Mouse (Mus musculus): ENCODE results near the gene Acp5. TPM values are rescaled to one million over a fixed set of nuclear protein-coding genes. Genes with fewer than 3 reads are reported as not detected.

Acp5 gene
- total RNA-seq, 2 experiments from 2014 or later = 2.5 to 3.4 TPM

DNA sequence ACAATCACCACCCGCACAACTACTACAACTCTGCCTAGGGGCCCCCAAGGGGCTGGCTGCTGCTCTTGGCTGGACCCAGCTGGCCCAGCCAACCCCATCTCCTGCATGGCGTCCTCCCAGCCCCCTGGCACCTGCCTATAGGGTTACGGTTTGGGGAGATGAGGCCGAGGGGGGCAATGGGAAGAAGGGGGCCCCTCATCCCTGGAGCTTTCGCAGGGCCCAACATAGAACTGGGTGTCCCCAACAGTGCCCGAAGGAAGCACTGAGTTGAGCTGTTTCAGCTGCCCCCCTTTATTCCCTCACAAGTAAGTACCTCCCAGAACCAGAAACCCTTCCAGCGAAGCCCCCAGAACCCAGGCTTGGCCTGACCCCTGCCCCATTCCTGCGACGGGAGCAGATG, 27.3 kb downstream of the Acp5 start:
- no peak for DNase-seq (ENCODE audit: low spot score in 2 of 2)

DNA sequence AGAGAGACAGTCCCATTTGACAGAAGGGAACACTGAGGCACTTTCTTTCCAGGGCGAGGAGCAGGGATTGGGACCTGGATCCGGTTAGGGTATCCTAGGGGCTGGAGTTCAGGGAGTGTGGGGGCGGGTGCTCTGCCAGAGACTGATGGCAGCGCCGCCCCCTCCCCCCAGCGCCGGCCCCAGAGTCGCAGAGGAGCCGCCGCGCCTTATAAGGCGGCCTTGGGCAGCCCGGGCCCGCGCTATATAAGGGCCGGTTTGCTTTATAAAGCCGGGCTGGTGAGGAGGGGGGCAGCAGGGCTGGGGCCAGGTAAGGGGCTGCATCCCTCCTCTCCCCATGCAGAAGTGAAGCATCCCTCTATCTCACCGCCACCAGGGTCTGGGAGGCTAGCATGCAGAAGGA, 35.6 kb downstream of the Acp5 start:
- no peak for DNase-seq (ENCODE audit: low spot score in 2 of 2)

GRCm38 (mm10) chr9:22098993-22099696, 36.4 kb downstream of the Acp5 start, which contains the start of gene Cnn1:
Cnn1 (plus strand) TSS chr9:22099216.
- DNase-seq (ENCODE audit: low spot score in 2 of 2) = no peak

- DNase-seq (ENCODE audit: low spot score in 2 of 2) = peak; percentile 66 to 83
Measured at GRCm38 (mm10) chr9:22095854-22096307, 39.6 kb downstream of the Acp5 start.

DNA sequence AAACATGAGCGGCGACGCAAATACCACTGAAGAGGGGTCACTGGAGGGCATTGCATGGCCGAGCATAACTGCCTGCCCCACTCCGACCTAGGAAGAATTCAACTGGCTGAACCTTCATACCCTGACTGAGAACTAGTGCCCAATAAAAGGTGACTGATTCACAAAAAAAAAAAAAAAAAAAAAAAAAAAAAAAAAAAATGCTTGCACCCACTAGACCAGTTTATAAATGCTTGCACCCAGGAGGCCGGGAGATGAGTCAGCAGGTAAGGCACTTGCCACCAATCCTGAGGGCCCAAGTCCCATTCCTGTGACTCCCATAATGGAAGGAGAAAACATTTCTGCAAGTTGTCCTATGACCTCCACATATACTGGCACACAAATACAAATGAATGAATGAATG, 42.8 kb downstream of the Acp5 start:
- DNase-seq (ENCODE audit: low spot score in 2 of 2) = no peak

DNA sequence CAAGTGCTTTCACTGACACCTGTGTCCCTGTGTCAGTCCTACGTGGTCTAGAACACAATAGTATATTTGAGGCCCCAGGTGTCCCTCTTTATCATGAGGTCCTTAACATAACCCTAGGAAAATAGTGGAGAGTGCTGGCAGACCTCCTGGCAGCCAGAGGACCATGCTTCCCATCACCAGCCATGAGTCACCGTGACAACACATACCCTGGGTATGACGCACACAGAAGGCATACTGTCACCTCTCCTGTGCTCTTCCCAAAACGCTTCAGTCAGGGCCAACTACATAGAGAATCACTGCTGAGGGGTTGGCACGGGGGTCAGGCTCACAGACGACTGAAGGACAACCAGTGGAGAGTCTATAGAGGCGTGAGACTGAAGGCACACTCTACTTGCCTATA, 45.5 kb downstream of the Acp5 start:
- DNase-seq (ENCODE audit: low spot score in 2 of 2) = no peak

DNA sequence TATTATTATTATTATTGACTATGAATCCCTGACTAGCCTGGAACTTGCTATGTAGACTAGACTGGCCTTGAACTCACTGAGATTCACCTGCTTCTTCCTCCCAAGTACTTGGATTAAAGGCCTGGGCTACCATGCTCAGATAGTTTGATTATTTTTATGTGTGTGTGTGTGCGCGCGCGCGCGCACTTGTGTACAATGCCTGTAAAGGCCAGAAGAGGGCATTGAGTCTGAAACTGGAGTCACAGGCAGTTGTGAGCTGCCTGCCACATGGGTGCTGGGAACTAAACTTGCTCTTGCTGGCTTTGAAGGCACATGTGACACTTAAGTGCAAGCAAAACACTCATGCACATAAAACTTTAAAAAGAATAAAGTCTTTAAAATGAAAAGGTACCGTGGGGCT, 46.2 kb downstream of the Acp5 start:
- no peak for DNase-seq (ENCODE audit: low spot score in 2 of 2)

GRCm38 (mm10) chr9:22087034-22087618, 48.4 kb downstream of the Acp5 start:
- DNase-seq (ENCODE audit: low spot score in 2 of 2) = no peak

DNA sequence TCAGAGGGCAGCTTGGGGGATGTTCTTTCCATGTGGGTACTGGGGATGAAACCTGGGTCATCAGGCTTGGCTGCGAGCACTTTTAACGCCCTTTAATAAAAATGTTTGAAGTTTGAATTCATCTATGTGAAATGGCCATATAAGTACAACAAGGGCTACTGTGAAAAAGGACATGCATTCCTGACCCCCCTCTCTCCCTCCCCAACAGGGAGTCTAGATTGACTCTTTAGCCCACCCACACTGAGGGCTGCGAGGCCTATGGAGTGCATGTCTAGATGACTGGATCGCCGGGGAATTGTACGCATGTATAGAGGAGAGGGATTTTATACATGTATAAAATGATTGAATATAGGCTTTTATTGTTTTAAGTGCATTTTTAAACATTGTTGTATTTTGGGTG, 49.5 kb downstream of the Acp5 start:
- no peak for DNase-seq (ENCODE audit: low spot score in 2 of 2)

DNA sequence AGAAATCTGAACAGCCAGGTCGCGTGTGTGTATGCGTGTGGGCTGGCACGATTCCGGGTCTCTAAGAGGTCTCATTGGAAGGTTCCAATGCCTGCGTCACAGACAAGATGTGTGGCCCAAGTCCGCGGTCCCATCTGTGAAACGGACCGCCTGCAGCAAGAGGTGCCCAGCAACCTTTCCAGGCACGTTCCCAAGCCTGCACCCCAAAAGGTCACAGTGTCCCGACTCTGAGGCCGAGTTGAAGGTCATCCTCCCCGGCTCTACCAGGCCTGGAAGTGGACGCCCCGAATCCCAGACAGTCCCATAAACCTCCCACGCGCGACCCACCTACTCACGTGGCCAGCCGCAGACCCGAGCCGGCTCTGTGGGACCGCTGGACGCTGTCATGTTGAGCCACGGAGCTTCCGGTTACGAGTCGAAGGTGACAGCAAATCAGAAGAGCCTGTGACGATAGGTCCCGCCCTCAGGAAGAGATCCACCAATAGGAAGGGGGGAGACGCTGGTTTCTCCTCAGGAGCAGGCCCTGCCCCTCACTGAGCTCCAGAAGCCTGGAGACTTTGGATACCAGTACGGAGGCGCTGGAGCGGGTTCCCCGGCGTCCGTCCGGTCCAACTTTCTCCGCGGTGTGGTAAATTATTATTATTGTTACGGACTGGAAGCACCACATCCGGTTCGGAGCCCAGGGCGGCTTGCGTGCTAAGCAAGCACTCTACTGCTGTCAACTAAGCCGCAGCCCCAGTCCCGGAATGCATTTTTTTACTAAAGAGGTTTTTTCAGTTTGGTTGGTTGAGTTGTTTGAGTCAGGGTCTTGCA, 50.3 kb downstream of the Acp5 start, which contains the start of gene Ecsit:
Gene Ecsit (minus strand): TSS at position 417 of the 813 bp plus-strand sequence.
- DNase-seq (ENCODE audit: low spot score in 2 of 2) = peak; percentile 64 to 90

GRCm38 (mm10) chr9:22084667-22085021, 50.9 kb downstream of the Acp5 start:
- DNase-seq (ENCODE audit: low spot score in 2 of 2) = no peak

Small RNAs within 50 kb of the gene (microRNA-seq; reads per million reads assigned to microRNA genes)
- not detected for gene Mir7084

Other genes starting within 250 kb of the Acp5 start
- gene Rab3d, start 217.5 kb downstream of the Acp5 start, total RNA-seq (2021) = 10 to 100 TPM; 12.6 to 16.1 TPM
- 1 to 10 TPM in 1 of 2 experiments, under 1 TPM in 1; 0.98 to 1.3 TPM for gene Ccdc159, start 208.2 kb downstream of the Acp5 start, total RNA-seq (2021)
- 10 to 100 TPM; 18.9 to 21.4 TPM for gene Tmem205, start 208.2 kb downstream of the Acp5 start, total RNA-seq (2021)
- 1 to 10 TPM; 4.4 to 4.8 TPM for gene Plppr2, start 198.7 kb downstream of the Acp5 start, total RNA-seq (2021)
- 1 to 10 TPM; 5.2 to 6.3 TPM for gene Swsap1, start 180.0 kb downstream of the Acp5 start, total RNA-seq (2021)
- gene Epor, start 172.2 kb downstream of the Acp5 start, total RNA-seq (2021) = 1 to 10 TPM; 6.5 to 7.5 TPM
- under 1 TPM; 0.21 to 0.22 TPM for gene Rgl3, start 146.3 kb downstream of the Acp5 start, total RNA-seq (2021)
- gene Ccdc151, start 133.1 kb downstream of the Acp5 start, total RNA-seq (2021) = under 1 TPM in 1 of 2 experiments, not detected in 1; 0.23 TPM
- 10 to 100 TPM; 61.4 to 66.1 TPM for gene Prkcsh, start 132.9 kb downstream of the Acp5 start, total RNA-seq (2021)
- gene Elavl3, start 83.7 kb downstream of the Acp5 start, total RNA-seq (2021) = under 1 TPM; 0.08 to 0.12 TPM
- under 1 TPM in 1 of 2 experiments, not detected in 1; 0.54 TPM for gene Gm49318, start 64.5 kb downstream of the Acp5 start, total RNA-seq (2021)
- gene Zfp653, start 64.3 kb downstream of the Acp5 start, total RNA-seq (2021) = 1 to 10 TPM; 5.6 to 7.4 TPM
- gene Ecsit, start 50.3 kb downstream of the Acp5 start, total RNA-seq (2021) = 10 to 100 TPM; 33.7 to 36.0 TPM
- gene Cnn1, start 36.5 kb downstream of the Acp5 start, total RNA-seq (2021) = 1 to 10 TPM; 7.2 to 7.5 TPM
- gene Elof1, start 18.5 kb downstream of the Acp5 start, total RNA-seq (2021) = 10 to 100 TPM; 54.4 to 54.9 TPM
- 10 to 100 TPM; 34.3 to 34.6 TPM for gene Pigyl, start 21.1 kb upstream of the Acp5 start, total RNA-seq (2021)
- gene Zfp872, start 52.4 kb upstream of the Acp5 start, total RNA-seq (2021) = not detected
- gene Zfp809, start 90.0 kb upstream of the Acp5 start, total RNA-seq (2021) = 10 to 100 TPM; 13.4 to 15.0 TPM
- under 1 TPM; 0.21 to 0.27 TPM for gene Zfp599, start 124.2 kb upstream of the Acp5 start, total RNA-seq (2021)
- gene Zfp810, start 171.9 kb upstream of the Acp5 start, total RNA-seq (2021) = 1 to 10 TPM; 4.2 to 5.2 TPM